Mouse (Mus musculus) heart, embryonic 15.5 days (tissue): ENCODE data around the gene Fignl2. TPM values are rescaled to one million over a fixed set of nuclear protein-coding genes. Genes with fewer than 3 reads are reported as not detected.
A peak's percentile ranks its signal among the peaks of the same experiment; 100 is the strongest.

ENCODE experiments used
- ATAC-seq: fragments of 200-750 bp; cut with Nextera tagmentation; replicated peaks from 2 replicates; pipeline ENCODE4 v1.8.0; 2017; ENCODE audit warnings: low read depth, moderate TSS enrichment; ENCODE audit not compliant: insufficient number of reproducible peaks, insufficient read depth, low FRiP score
- H3K27ac ChIP-seq: fragments of 300-500 bp; sonication (generic); 2 replicates; pipeline ENCODE4 v1.5.1; 2015; ENCODE audit warnings: mild to moderate bottlenecking, inconsistent platforms
- H3K27me3 ChIP-seq: fragments of 300-500 bp; sonication (generic); 2 replicates; pipeline ENCODE4 v1.6.1; 2015; ENCODE audit warnings: inconsistent platforms
- H3K36me3 ChIP-seq: fragments of 300-500 bp; sonication (generic); 2 replicates; pipeline ENCODE4 v1.6.1; 2015; ENCODE audit warnings: mild to moderate bottlenecking, inconsistent platforms
- H3K4me1 ChIP-seq: fragments of 300-500 bp; sonication (generic); replicated peaks from 2 replicates; pipeline ENCODE4 v1.6.1; 2015; ENCODE audit warnings: inconsistent platforms
- H3K4me2 ChIP-seq: fragments of 300-500 bp; sonication (generic); 2 replicates; pipeline ENCODE4 v1.6.1; 2015; ENCODE audit warnings: inconsistent platforms, mild to moderate bottlenecking, moderate library complexity
- H3K4me3 ChIP-seq: fragments of 300-500 bp; sonication (generic); 2 replicates; pipeline ENCODE4 v1.5.1; 2015; ENCODE audit warnings: mild to moderate bottlenecking, inconsistent platforms
- H3K9ac ChIP-seq: fragments of 300-500 bp; sonication (generic); 2 replicates; pipeline ENCODE4 v1.6.1; 2015; ENCODE audit warnings: mild to moderate bottlenecking, inconsistent platforms
- H3K9me3 ChIP-seq: fragments of 300-500 bp; sonication (generic); replicated peaks from 2 replicates; pipeline ENCODE4 v1.6.1; 2016; ENCODE audit warnings: inconsistent platforms
- WGBS: fragments of 180-500 bp; shearing (Covaris S2); methylation state at CpG from one replicate; pipeline ENCODE4 v1.1.7; 2015; ENCODE audit warnings: mixed read lengths; 5-methylcytosine and 5-hydroxymethylcytosine counted together
- polyA plus RNA-seq: library from polyadenylated mRNA; unstranded; fragments of >200 nt; fragmentation: Nextera tagmentation; extraction: Ambion mirVana; gene quantifications from 2 replicates; pipeline ENCODE4 v1.2.1, GENCODE M21; 2015

Gene Fignl2
- polyA plus RNA-seq, 1 experiment from 2014 or later, result 0.03 TPM

- WGBS, result 39% methylated on average over 6 of the region's 6 CpGs
- no peak overlapping the region for H3K9ac ChIP-seq
- no peak overlapping the region for H3K4me2 ChIP-seq
- H3K27ac ChIP-seq, result no peak overlapping the region
- ATAC-seq, result no peak
- no peaks in the 10 kb centered on the region for H3K36me3 ChIP-seq
- no peak overlapping the region for H3K4me3 ChIP-seq
- H3K9me3 ChIP-seq, result no peaks in the 10 kb centered on the region
- H3K4me1 ChIP-seq, result peaks cover 23% of the 10 kb centered on the region
- H3K27me3 ChIP-seq, result peaks cover 6% of the 10 kb centered on the region; the same call in 1 of the 2 replicates
Measured at GRCm38 (mm10) chr15:101065069-101065468, 13.3 kb downstream of the Fignl2 start.

GRCm38 (mm10) chr15:101060280-101060852 lies 18.0 kb downstream of the Fignl2 start:
- Histone ChIP-seq H3K4me1 (peaks cover 6% of the 10 kb centered on the region), H3K9me3 (no peaks in the 10 kb centered on the region), H3K4me2 (no peak overlapping the region), H3K27ac (no peak overlapping the region), H3K36me3 (no peaks in the 10 kb centered on the region), H3K9ac (no peak overlapping the region), H3K27me3 (peaks cover 22% of the 10 kb centered on the region), H3K4me3 (no peak overlapping the region)
- no peak for ATAC-seq
- WGBS, result 77% methylated on average over 11 of the region's 11 CpGs

GRCm38 (mm10) chr15:101059570-101060279 lies 18.6 kb downstream of the Fignl2 start:
- no peak overlapping the region for H3K27ac ChIP-seq
- H3K4me3 ChIP-seq, result no peak overlapping the region
- no peaks in the 10 kb centered on the region for H3K36me3 ChIP-seq
- 53% methylated on average over 9 of the region's 9 CpGs for WGBS
- H3K27me3 ChIP-seq, result peaks cover 29% of the 10 kb centered on the region
- no peaks in the 10 kb centered on the region for H3K9me3 ChIP-seq
- ATAC-seq, result no peak
- no peak overlapping the region for H3K9ac ChIP-seq
- H3K4me2 ChIP-seq, result no peak overlapping the region
- H3K4me1 ChIP-seq, result no peaks in the 10 kb centered on the region

- Histone ChIP-seq H3K27me3 (peaks cover 64% of the 10 kb centered on the region), H3K27ac (no peak overlapping the region), H3K36me3 (no peaks in the 10 kb centered on the region), H3K9ac (no peak overlapping the region), H3K9me3 (no peaks in the 10 kb centered on the region), H3K4me3 (no peak overlapping the region), H3K4me1 (peaks cover 15% of the 10 kb centered on the region), H3K4me2 (no peak overlapping the region)
- 43% methylated on average over 10 of the region's 10 CpGs for WGBS
- ATAC-seq, result 0 out of 2 replicates have a peak, but pooled peaks have one; percentile 32
Measured at GRCm38 (mm10) chr15:101056225-101056624, 22.1 kb downstream of the Fignl2 start.

- no peak for ATAC-seq
- 77% methylated on average over 10 of the region's 10 CpGs for WGBS
- Histone ChIP-seq H3K4me3 (no peak overlapping the region), H3K4me2 (0 out of 2 replicates have a peak overlapping the region, but pooled peaks have one; percentile 78), H3K27me3 (peaks cover 81% of the 10 kb centered on the region), H3K36me3 (no peaks in the 10 kb centered on the region), H3K9ac (no peak overlapping the region), H3K27ac (no peak overlapping the region), H3K4me1 (peaks cover 15% of the 10 kb centered on the region), H3K9me3 (no peaks in the 10 kb centered on the region)
Measured at GRCm38 (mm10) chr15:101054541-101054940, 23.8 kb downstream of the Fignl2 start.

GRCm38 (mm10) chr15:101053832-101054459 lies 24.4 kb downstream of the Fignl2 start:
- 0 out of 2 replicates have a peak overlapping the region, but pooled peaks have one; percentile 36 for H3K9ac ChIP-seq

GRCm38 (mm10) chr15:101052560-101053501 lies 25.5 kb downstream of the Fignl2 start:
- Histone ChIP-seq H3K27ac (no peak overlapping the region), H3K9me3 (no peaks in the 10 kb centered on the region), H3K27me3 (peaks cover 95% of the 10 kb centered on the region), H3K4me3 (peak overlapping the region; percentile 44), H3K9ac (0 out of 2 replicates have a peak overlapping the region, but pooled peaks have one; percentile 36), H3K4me1 (peaks cover 15% of the 10 kb centered on the region), H3K4me2 (peak overlapping the region; percentile 78), H3K36me3 (no peaks in the 10 kb centered on the region)
- no peak for ATAC-seq
- 16% methylated on average over 120 of the region's 120 CpGs for WGBS

More at GRCm38 (mm10) chr15:101053832-101054459, 24.4 kb downstream of the Fignl2 start:
- Histone ChIP-seq H3K9me3 (no peaks in the 10 kb centered on the region), H3K27me3 (peaks cover 87% of the 10 kb centered on the region), H3K27ac (no peak overlapping the region), H3K4me1 (peaks cover 15% of the 10 kb centered on the region), H3K4me3 (peak overlapping the region; percentile 44), H3K4me2 (peak overlapping the region; percentile 78), H3K36me3 (no peaks in the 10 kb centered on the region)
- 20% methylated on average over 57 of the region's 65 CpGs for WGBS
- no peak for ATAC-seq

- Histone ChIP-seq H3K9ac (no peak overlapping the region), H3K27me3 (peaks cover 98% of the 10 kb centered on the region), H3K4me3 (no peak overlapping the region), H3K9me3 (no peaks in the 10 kb centered on the region), H3K4me1 (peaks cover 21% of the 10 kb centered on the region), H3K27ac (no peak overlapping the region), H3K4me2 (no peak overlapping the region), H3K36me3 (no peaks in the 10 kb centered on the region)
- ATAC-seq, result no peak
- WGBS, result 69% methylated on average over 10 of the region's 10 CpGs
Measured at GRCm38 (mm10) chr15:101051869-101052268, 26.5 kb downstream of the Fignl2 start.

- H3K9me3 ChIP-seq, result no peaks in the 10 kb centered on the region
- no peak overlapping the region for H3K27ac ChIP-seq
- no peak overlapping the region for H3K9ac ChIP-seq
- H3K4me3 ChIP-seq, result no peak overlapping the region
- H3K27me3 ChIP-seq, result peaks cover 99% of the 10 kb centered on the region
- WGBS, result 56% methylated on average over 5 of the region's 5 CpGs
- H3K4me2 ChIP-seq, result no peak overlapping the region
- H3K4me1 ChIP-seq, result peaks cover 24% of the 10 kb centered on the region
- no peaks in the 10 kb centered on the region for H3K36me3 ChIP-seq
- ATAC-seq, result no peak
Measured at GRCm38 (mm10) chr15:101048338-101048896, 29.9 kb downstream of the Fignl2 start.

GRCm38 (mm10) chr15:101047194-101047555 lies 31.2 kb downstream of the Fignl2 start, which contains the start of gene Gm47841:
TSS of gene Gm47841 (minus strand) at chr15:101047397.
- H3K9me3 ChIP-seq, result no peaks in the 10 kb centered on the region
- no peak within 1 kb of the TSS for H3K27ac ChIP-seq
- peak within 1 kb of the TSS; percentile 94 for H3K4me2 ChIP-seq
- H3K9ac ChIP-seq, result peak within 1 kb of the TSS; percentile 25; the same call in 1 of the 2 replicates
- H3K4me1 ChIP-seq, result peaks cover 17% of the 10 kb centered on the region
- ATAC-seq, result no peak
- H3K4me3 ChIP-seq, result peak within 1 kb of the TSS; percentile 54
- 3% methylated on average over 23 of the region's 23 CpGs for WGBS
- peaks cover 95% of the 10 kb centered on the region for H3K27me3 ChIP-seq
- H3K36me3 ChIP-seq, result no peaks in the 10 kb centered on the region
